Mouse (Mus musculus): ENCODE results near the gene Gm20547. TPM values are rescaled to one million over a fixed set of nuclear protein-coding genes. Genes with fewer than 3 reads are reported as not detected.

Gene Gm20547
- polyA plus RNA-seq, 1 experiment from 2014 or later: not detected

- TF ChIP-seq EP300 (optimal IDR thresholded peaks at IDR 0.05) (no peak), CTCF (IDR thresholded peaks at IDR 0.05; ENCODE audit: low read depth) (no peak)
- Histone ChIP-seq H3K27me3 (ENCODE audit: control insufficient read depth, insufficient read depth, low read length) (no peaks in the 10 kb centered on the region), H3K4me3 (ENCODE audit: low read depth, low read length) (no peak overlapping the region), H3K4me2 (replicated peaks; ENCODE audit: low read depth) (no peak overlapping the region), H3K4me1 (replicated peaks; ENCODE audit: control insufficient read depth, insufficient read depth) (no peaks in the 10 kb centered on the region), H3K36me3 (ENCODE audit: control insufficient read depth, insufficient read depth, low read length) (no peaks in the 10 kb centered on the region), H3K9me3 (ENCODE audit: control insufficient read depth, low read length) (no peaks in the 10 kb centered on the region), H3K27ac (replicated peaks) (no peak overlapping the region), H3K9ac (ENCODE audit: low read length) (no peak overlapping the region)
- WGBS: 77% methylated on average over 6 of the region's 6 CpGs
- ATAC-seq (ENCODE audit: low FRiP score, low TSS enrichment) (no peak), DNase-seq (ENCODE audit: low spot score) (no peak)
Measured at GRCm38 (mm10) chr17:34874321-34874720, 7.5 kb downstream of the Gm20547 start.

- no peak for ATAC-seq (ENCODE audit: low FRiP score, low TSS enrichment)
- no peak for DNase-seq (ENCODE audit: low spot score)
- H3K36me3 ChIP-seq (ENCODE audit: control insufficient read depth, insufficient read depth, low read length): no peaks in the 10 kb centered on the region
- H3K27me3 ChIP-seq (ENCODE audit: control insufficient read depth, insufficient read depth, low read length): no peaks in the 10 kb centered on the region
- no peaks in the 10 kb centered on the region for H3K4me1 ChIP-seq (replicated peaks; ENCODE audit: control insufficient read depth, insufficient read depth)
- H3K9ac ChIP-seq (ENCODE audit: low read length): no peak overlapping the region
- no peak overlapping the region for H3K4me3 ChIP-seq (ENCODE audit: low read depth, low read length)
- no peak for TF ChIP-seq CTCF (IDR thresholded peaks at IDR 0.05; ENCODE audit: low read depth)
- H3K9me3 ChIP-seq (ENCODE audit: control insufficient read depth, low read length): no peaks in the 10 kb centered on the region
- no peak overlapping the region for H3K27ac ChIP-seq (replicated peaks)
- WGBS: 51% methylated on average over 7 of the region's 7 CpGs
- H3K4me2 ChIP-seq (replicated peaks; ENCODE audit: low read depth): no peak overlapping the region
Measured at GRCm38 (mm10) chr17:34865981-34866380, 15.9 kb downstream of the Gm20547 start.

GRCm38 (mm10) chr17:34862416-34863081 lies 19.3 kb downstream of the Gm20547 start, which contains the start of gene Cfb:
Gene Cfb, minus strand, starts transcription at chr17:34862518.
- Histone ChIP-seq H3K4me3 (ENCODE audit: low read depth, low read length) (no peak within 1 kb of the TSS), H3K9ac (ENCODE audit: low read length) (no peak within 1 kb of the TSS; the same call in 1 of the 2 replicates), H3K4me2 (replicated peaks; ENCODE audit: low read depth) (no peak within 1 kb of the TSS), H3K27ac (replicated peaks) (peak within 1 kb of the TSS; percentile 35; the same call in 1 of the 2 replicates), H3K36me3 (ENCODE audit: control insufficient read depth, insufficient read depth, low read length) (no peaks in the 10 kb centered on the region), H3K4me1 (replicated peaks; ENCODE audit: control insufficient read depth, insufficient read depth) (no peaks in the 10 kb centered on the region), H3K27me3 (ENCODE audit: control insufficient read depth, insufficient read depth, low read length) (no peaks in the 10 kb centered on the region), H3K9me3 (ENCODE audit: control insufficient read depth, low read length) (no peaks in the 10 kb centered on the region)
- no peak for DNase-seq (ENCODE audit: low spot score)
- TF ChIP-seq CTCF (IDR thresholded peaks at IDR 0.05; ENCODE audit: low read depth) (no peak), EP300 (optimal IDR thresholded peaks at IDR 0.05) (no peak)
- ATAC-seq (ENCODE audit: low FRiP score, low TSS enrichment): peak; percentile 53; the same call in 1 of the 2 replicates
- WGBS: 37% methylated on average over 8 of the region's 8 CpGs

GRCm38 (mm10) chr17:34861704-34862415 lies 20.0 kb downstream of the Gm20547 start:
- Histone ChIP-seq H3K36me3 (ENCODE audit: control insufficient read depth, insufficient read depth, low read length) (no peaks in the 10 kb centered on the region), H3K4me3 (ENCODE audit: low read depth, low read length) (no peak overlapping the region), H3K27me3 (ENCODE audit: control insufficient read depth, insufficient read depth, low read length) (no peaks in the 10 kb centered on the region), H3K4me1 (replicated peaks; ENCODE audit: control insufficient read depth, insufficient read depth) (no peaks in the 10 kb centered on the region), H3K9ac (ENCODE audit: low read length) (no peak overlapping the region), H3K4me2 (replicated peaks; ENCODE audit: low read depth) (no peak overlapping the region), H3K27ac (replicated peaks) (no peak overlapping the region), H3K9me3 (ENCODE audit: control insufficient read depth, low read length) (no peaks in the 10 kb centered on the region)
- peak; percentile 76 for DNase-seq (ENCODE audit: low spot score)
- TF ChIP-seq CTCF (IDR thresholded peaks at IDR 0.05; ENCODE audit: low read depth) (no peak), EP300 (optimal IDR thresholded peaks at IDR 0.05) (no peak)
- 47% methylated on average over 13 of the region's 13 CpGs for WGBS
- peak; percentile 71 for ATAC-seq (ENCODE audit: low FRiP score, low TSS enrichment)

GRCm38 (mm10) chr17:34860514-34860913 lies 21.3 kb downstream of the Gm20547 start:
- TF ChIP-seq CTCF (IDR thresholded peaks at IDR 0.05; ENCODE audit: low read depth) (no peak), EP300 (optimal IDR thresholded peaks at IDR 0.05) (no peak)
- no peak overlapping the region for H3K4me3 ChIP-seq (ENCODE audit: low read depth, low read length)
- H3K27me3 ChIP-seq (ENCODE audit: control insufficient read depth, insufficient read depth, low read length): no peaks in the 10 kb centered on the region
- H3K36me3 ChIP-seq (ENCODE audit: control insufficient read depth, insufficient read depth, low read length): peaks cover 4% of the 10 kb centered on the region; the same call in 1 of the 2 replicates
- DNase-seq (ENCODE audit: low spot score) (no peak), ATAC-seq (ENCODE audit: low FRiP score, low TSS enrichment) (no peak)
- no peak overlapping the region for H3K9ac ChIP-seq (ENCODE audit: low read length)
- H3K4me1 ChIP-seq (replicated peaks; ENCODE audit: control insufficient read depth, insufficient read depth): no peaks in the 10 kb centered on the region
- no peaks in the 10 kb centered on the region for H3K9me3 ChIP-seq (ENCODE audit: control insufficient read depth, low read length)
- 83% methylated on average over 9 of the region's 9 CpGs for WGBS
- no peak overlapping the region for H3K4me2 ChIP-seq (replicated peaks; ENCODE audit: low read depth)
- H3K27ac ChIP-seq (replicated peaks): no peak overlapping the region

- H3K4me1 ChIP-seq (replicated peaks; ENCODE audit: control insufficient read depth, insufficient read depth): no peaks in the 10 kb centered on the region
- ATAC-seq (ENCODE audit: low FRiP score, low TSS enrichment) (no peak), DNase-seq (ENCODE audit: low spot score) (no peak)
- H3K27ac ChIP-seq (replicated peaks): no peak overlapping the region
- no peaks in the 10 kb centered on the region for H3K9me3 ChIP-seq (ENCODE audit: control insufficient read depth, low read length)
- TF ChIP-seq EP300 (optimal IDR thresholded peaks at IDR 0.05) (no peak), CTCF (IDR thresholded peaks at IDR 0.05; ENCODE audit: low read depth) (no peak)
- H3K36me3 ChIP-seq (ENCODE audit: control insufficient read depth, insufficient read depth, low read length): peaks cover 12% of the 10 kb centered on the region; the same call in 1 of the 2 replicates
- no peak overlapping the region for H3K4me2 ChIP-seq (replicated peaks; ENCODE audit: low read depth)
- H3K9ac ChIP-seq (ENCODE audit: low read length): no peak overlapping the region
- H3K4me3 ChIP-seq (ENCODE audit: low read depth, low read length): no peak overlapping the region
- WGBS: 67% methylated on average over 4 of the region's 4 CpGs
- H3K27me3 ChIP-seq (ENCODE audit: control insufficient read depth, insufficient read depth, low read length): no peaks in the 10 kb centered on the region
Measured at GRCm38 (mm10) chr17:34858670-34859069, 23.2 kb downstream of the Gm20547 start.
